Mouse (Mus musculus): Measurements from ENCODE around the gene Cwc22.

DNA sequence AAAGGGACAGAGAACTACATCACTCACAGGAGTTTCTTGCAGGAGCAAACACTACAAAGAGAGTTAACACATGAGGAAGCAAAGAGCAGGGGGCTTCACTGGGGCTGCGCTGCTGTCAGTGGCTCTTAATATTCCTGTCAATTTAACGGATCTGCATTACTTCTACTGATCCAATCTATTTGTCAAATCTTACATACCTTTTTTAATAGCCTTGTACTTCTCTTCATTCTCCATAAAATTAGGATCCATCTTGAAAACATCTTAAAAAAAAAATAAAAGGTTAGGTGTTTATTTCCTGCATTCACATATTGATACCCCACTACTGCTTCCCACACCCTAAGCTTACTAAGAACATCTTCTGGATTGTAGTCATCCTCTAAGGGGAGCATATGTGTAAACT lies 25.6 kb downstream of the Cwc22 start:
- TF ChIP-seq CTCF (IDR thresholded peaks at IDR 0.05; ENCODE audit: low read depth) (no peak), EP300 (IDR thresholded peaks at IDR 0.05; ENCODE audit: low read depth) (no peak)
